Mouse (Mus musculus) kidney, postnatal 10 days (tissue): ENCODE data around the gene Parvb.

Experiments used
- DNase-seq: peaks from one replicate; pipeline ENCODE4 v3.0.0; 2021; ENCODE audit warnings: mixed read lengths

Parvb gene

GRCm38 (mm10) chr15:84297454-84297853, 65.6 kb downstream of the Parvb start:
- no peak for DNase-seq

DNA sequence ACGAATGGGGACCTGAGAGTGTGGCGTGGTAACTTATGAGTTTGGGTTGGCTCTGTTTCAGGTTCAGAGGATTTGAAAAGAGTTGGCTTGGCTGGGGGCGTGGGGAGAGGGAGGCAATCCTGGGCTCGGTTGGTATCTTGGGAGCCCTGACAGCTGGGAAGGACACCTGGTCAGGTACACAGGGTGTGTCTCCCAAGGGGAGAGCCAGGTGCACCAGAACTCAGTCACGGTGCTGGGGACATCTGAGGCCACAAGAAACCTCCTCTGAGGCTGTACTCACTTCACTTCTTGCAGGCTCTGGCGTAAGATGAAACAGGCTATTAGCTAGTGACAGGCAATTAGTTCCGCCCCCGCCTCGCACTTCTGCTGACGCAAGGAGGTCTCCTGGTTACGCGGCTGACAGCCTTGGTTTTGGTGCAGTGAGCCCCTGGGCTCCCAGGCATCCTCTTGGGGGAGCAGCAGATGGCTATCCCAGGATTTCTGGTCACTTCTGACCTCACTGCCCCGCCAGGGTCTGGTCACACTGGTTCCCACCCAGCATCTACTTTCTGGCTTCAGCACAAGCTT, 67.0 kb downstream of the Parvb start:
- peak; percentile 65 for DNase-seq

DNA sequence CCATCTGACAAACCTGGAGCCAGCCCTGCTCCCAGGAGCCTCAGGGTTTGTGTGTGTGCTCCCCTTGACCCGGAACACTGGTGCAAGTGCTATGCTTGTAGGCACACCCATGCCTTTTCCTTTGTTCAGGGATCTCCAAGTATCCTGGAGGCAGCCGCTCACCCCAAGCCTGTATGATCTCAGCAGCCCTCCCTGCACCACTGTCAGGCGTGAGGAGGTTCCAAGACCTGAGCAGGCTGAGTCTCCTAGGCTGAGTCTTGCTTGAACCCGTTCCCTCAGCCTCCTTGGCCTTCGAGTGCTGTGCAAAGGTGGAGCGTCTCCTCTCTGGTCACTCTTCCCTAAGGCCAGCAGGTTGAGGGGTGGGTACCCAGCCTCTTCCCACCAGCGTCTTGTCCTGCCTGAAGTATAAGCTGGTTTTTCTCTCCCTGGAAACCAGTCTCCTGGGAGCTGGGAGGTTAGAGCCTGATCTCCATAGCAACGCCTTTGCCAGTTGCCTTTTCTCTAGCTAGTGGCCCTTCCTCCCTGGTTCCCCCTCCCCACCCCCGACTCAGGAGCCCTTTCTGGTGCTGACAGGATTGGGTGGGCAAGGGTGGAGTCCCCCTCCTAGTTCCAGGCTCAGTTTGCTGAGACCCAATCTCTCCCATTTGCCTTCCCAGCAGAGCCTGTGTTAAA, 68.0 kb downstream of the Parvb start:
- DNase-seq: no peak

GRCm38 (mm10) chr15:84300591-84300990, 68.7 kb downstream of the Parvb start:
- no peak for DNase-seq

- DNase-seq: peak; percentile 71
Measured at GRCm38 (mm10) chr15:84301026-84301425, 69.2 kb downstream of the Parvb start.

DNA sequence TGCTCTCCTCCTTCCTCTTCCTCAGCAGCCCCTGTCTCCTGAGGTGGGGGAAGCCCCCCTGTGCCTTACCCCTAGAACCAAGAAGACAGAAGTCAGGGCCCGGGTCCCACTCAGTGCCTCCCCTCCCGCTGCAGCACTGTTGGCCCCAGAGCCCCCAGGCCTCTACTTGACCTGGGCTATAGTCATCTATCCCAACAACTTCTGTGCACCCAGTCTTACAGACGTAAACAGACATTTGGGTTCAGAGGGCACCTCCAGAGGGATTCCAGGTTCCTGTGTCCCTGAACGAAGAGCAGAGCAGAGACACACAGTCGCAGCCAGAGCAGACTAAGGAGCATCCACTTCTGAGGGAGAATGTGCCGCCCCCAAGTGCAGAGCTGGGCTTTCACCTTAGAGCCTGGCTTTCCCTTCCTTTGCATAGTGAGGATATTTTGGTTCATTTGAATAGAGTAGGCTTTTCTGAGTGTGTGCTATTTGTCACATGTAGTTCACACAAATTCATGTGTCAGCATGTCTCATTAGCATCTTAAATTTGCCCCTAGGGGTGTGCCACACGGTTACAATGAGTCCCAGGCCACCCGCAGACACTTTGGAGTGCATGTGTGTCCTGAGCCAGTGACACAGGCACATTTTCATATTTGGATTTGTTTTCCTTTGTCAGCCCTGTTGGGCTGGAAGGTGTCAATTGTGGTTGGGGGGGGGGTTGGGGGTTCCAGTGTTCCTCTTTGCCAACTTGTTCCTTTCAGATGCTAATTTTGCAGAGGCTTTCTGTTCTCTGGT, 70.0 kb downstream of the Parvb start:
- DNase-seq: no peak

DNA sequence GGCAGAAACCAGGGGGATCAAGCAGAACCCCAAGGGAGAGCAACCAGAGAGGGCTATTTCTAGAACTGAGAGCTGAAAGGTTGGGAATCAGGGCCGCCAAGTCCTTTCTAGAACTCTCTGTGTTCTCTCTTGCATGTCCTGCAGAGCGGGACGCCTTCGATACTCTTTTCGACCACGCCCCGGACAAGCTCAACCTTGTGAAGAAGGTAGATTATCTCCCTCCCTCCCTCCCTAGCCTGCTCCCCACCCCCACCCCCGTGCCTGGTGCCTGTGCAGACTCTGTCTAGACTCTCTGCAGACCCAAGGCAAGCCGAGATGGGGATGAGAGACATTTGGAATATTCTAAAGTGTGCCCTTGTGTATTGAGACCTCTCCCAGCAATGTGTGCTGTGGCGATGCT, 71.4 kb downstream of the Parvb start:
- no peak for DNase-seq

DNA sequence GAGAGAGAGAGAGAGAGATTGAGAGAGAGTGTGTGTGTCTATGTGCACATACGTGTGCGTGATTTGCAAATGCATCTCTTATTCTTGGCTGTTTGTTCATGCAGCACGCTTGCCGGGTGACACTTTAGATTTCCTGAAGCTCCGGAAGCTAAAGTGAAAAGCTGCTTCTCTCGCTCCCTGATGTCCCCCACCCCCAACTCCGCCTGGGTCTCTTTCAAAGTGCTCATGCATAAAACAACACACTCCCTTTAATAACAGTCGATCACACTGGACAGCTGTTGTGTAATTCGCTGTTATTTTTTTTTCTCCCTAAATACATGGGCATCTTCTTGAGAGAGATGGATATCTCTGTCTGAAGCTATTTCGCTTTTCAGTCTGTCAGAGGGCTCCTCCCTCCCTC, 73.5 kb downstream of the Parvb start:
- DNase-seq: no peak

DNA sequence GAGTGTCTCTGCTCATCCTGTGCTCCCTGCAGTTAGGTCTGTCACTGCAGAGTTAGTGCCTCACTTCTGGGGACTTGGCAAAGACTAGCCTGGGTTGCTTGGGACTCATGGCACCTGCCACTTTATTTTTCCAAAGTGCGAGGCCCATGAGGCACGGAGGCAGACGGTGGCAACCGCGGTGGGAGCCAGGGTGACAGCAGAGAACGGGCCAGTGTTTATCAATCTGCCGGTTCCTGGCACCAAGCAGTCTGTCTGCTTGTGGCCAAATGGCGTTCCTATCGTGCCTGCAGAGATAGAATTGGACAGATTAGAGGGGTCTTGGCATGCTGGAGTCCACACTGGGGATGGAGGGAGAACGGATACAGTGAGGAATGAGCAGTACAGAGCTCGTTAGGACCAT, 78.4 kb downstream of the Parvb start:
- no peak for DNase-seq

GRCm38 (mm10) chr15:84311295-84312085, 79.6 kb downstream of the Parvb start:
- no peak for DNase-seq

DNA sequence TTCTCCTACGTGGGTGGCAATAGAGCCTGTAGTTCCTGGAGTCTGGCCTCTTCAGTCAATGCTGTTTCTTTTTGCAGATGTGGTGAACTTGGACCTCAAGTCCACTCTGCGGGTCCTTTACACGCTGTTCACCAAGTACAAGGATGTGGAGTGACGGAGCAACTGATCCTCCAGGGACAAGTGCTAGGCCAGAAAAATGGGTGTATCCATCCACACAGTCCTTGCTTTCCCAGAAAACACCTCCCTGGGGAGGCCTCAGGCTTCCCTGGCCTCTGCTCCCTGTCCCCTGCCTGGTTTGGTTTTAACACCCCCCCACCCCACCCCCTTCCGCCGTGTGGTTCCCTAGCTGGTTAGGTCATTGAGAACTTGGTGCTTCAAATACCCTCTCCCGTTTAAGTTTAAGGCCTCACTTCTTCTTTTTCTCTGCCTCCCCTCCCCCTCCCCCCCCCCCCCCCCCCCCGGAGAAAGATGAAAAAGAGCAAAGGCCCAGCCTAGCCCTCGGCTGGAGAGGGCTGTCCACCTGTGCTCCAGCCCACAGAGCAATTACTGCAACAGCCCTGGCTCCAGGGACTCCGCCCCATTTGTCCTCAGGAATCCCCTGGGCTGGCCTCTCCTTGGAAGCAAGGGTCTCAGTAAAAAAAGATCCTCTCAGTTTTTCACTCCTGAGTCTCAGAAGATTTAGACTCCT, 81.2 kb downstream of the Parvb start:
- DNase-seq: no peak

DNA sequence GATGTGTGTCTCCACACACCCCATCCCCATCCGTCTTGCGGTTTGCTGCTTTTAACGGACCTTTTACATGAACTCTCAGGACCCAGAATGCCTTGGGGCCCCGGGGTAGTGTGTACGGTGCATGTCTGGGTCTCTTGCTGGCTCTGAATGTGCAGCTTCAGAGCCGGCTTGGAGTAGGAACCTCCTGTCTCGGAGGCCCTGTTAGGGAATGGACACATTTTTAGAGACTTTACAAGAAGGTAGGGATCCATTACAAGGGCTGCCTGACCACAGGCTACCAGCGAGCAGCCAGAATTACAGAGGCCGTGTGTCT, 81.7 kb downstream of the Parvb start:
- DNase-seq: no peak

DNA sequence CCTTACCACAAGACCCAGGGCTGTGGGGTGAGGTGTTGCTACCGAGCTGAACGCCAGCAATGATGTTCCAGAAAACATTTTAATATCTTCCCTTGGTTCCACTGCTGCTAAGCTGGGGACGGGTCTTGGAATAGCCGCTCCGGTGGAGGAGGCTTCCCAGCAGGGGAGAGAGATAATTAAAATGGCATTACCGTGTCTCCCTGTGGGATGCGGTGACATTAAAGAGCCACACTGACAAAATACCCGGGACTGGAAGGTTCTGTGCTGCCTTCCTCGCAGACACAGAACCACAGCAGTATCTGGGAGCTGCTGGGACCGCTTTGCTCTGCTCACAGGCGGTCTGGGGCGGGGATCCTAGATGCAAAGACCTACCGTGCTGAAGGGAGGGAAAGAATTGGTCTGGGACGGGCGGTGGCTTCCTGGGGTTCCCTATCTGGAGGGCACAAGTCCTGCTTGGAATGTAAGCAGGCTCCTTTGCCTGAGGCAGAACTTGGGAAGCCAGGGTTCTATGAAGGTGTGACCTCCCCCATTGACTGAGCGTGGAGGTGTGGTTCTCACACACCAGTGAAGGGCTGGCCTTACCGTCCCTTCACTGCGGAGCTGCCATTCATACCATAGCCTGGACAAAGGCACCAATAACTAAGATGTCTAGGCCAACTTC, 82.7 kb downstream of the Parvb start:
- no peak for DNase-seq

DNA sequence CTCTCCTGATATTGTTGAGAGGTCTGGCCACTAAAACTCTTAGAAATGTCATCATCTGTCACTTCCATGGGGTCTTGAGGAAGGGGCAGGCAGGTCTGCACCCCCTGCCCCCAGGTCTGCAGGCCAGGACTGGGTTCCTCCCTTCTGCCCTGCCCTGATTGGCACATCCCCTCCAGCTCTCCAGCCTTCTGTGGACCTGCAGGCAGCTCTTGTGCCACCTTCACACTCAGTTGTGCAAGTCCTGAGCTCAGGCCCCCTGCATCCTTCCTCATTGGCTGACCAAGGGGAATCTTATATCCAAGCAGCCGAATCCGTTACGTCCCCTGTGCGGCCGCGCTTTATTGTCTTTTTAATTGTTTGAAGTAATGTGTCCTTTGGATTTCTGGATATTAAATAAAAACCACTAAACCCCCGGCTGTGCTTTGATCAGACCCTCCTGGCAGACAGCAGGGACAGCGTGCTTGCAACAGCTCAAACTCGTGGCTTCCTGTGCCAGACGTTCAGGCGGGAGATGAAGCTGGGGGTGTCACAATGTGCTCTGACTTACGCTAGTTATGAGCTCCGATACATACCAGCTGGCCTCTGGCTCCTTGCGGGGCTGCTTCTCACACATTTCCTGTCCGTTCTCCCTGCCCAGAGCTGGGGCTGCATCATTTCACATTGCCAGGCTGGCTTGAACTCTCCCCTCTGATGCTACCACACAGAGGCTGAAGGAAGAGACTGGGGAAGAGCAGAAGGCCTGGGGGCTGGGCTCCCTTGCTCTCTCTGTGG, 83.6 kb downstream of the Parvb start:
- peak; percentile 69 for DNase-seq

DNA sequence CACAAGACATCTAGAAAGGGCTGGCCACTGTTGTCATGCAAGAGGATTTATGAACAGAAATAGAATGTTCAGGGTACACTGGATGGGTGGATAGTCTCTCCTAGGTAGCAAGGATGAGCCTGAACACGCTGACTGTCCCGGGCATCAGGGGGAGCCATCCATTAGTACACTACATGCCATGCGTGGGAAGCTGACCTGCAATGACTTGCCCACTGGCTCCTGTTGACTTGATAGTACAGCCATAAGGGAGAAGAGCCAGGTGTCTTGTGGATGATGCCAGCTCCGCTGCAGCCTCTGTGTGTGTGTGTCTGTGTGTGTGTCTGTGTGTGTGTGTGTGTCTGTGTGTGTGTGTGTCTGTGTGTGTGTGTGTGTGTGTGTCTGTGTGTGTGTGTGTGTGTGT, 87.5 kb downstream of the Parvb start:
- DNase-seq: no peak

- DNase-seq: no peak
Measured at GRCm38 (mm10) chr15:84321544-84322174, 89.8 kb downstream of the Parvb start.

DNA sequence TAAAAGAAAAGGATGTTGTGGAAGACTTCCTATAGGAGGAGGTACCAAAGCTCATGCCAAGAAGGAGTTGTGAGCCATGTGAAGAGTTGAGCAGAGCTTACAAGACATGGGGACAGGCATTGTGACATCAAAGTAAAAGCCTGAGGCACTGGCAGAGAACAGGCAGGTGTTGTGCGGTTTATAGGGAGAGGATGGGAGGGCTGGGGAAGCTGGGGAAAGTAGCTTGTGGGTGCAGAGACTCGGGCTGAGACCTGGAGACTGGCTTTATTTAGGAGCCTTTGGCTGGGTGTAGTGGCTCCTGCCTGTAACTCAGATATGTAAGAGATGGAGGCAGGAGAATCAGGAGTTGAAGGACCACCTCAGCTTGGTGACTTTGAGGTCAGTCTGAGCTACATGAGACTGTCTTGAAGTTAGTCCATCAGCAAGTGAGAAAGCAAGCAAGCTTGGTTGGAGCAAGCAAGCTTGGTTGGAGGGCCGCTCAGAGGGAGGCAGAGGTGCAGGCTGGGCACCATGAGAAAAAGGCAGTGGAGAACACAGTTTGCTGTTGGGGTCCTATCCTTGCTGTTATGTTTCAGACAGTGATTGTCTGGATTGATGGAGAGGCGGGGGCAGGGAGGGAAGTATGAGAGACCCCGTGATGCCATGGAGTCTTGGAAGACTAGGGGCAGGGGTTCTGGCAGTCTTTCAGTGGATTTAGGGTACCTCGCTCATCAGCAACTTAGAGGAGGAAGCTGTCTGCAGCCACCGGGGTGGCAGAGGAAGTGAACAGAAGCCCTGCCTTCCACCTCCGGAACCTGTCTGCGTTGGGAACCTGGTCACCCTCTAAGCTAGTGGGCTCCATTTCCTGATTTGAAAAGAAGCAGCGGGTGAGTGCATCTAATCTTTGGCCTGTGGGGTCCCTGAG, 92.4 kb downstream of the Parvb start, which contains the start of gene Parvg:
Parvg (plus strand) TSS at position 61 of the 904 bp plus-strand sequence.
- DNase-seq: no peak

- peak; percentile 21 for DNase-seq
Measured at GRCm38 (mm10) chr15:84324870-84325553, 93.2 kb downstream of the Parvb start.

GRCm38 (mm10) chr15:84325736-84326135, 93.9 kb downstream of the Parvb start:
- DNase-seq: no peak
